Mouse (Mus musculus) midbrain, embryonic 11.5 days (tissue): Measurements from ENCODE around the gene Dhx8. TPM values are rescaled to one million over a fixed set of nuclear protein-coding genes. Genes with fewer than 3 reads are reported as not detected.
A peak's percentile ranks its signal among the peaks of the same experiment; 100 is the strongest.

Experiments
- ATAC-seq: fragments of 200-750 bp; cut with Nextera tagmentation; 2 replicates; pipeline ENCODE4 v1.8.0; 2017; ENCODE audit warnings: moderate TSS enrichment, moderate library complexity; ENCODE audit not compliant: low FRiP score
- DNase-seq: peaks from one replicate; pipeline ENCODE4 v3.0.0; 2015; ENCODE audit warnings: low spot score; ENCODE audit errors: missing footprints
- H3K27ac ChIP-seq: fragments of 300-500 bp; sonication (generic); 2 replicates; pipeline ENCODE4 v1.5.1; 2014; ENCODE audit warnings: low read depth, low read length
- H3K27me3 ChIP-seq: fragments of 300-500 bp; sonication (generic); 2 replicates; pipeline ENCODE4 v1.6.1; 2014; ENCODE audit warnings: mild to moderate bottlenecking, low read length, moderate library complexity, mixed read lengths; ENCODE audit not compliant: control insufficient read depth, insufficient read depth
- H3K36me3 ChIP-seq: fragments of 300-500 bp; sonication (generic); 2 replicates; pipeline ENCODE4 v1.6.1; 2014; ENCODE audit warnings: mild to moderate bottlenecking, low read length, moderate library complexity, mixed read lengths; ENCODE audit not compliant: control insufficient read depth, insufficient read depth
- H3K4me1 ChIP-seq: fragments of 300-500 bp; sonication (generic); 2 replicates; pipeline ENCODE4 v1.6.1; 2014; ENCODE audit warnings: low read length; ENCODE audit not compliant: control insufficient read depth, insufficient read depth
- H3K4me2 ChIP-seq: fragments of 300-500 bp; sonication (generic); 2 replicates; pipeline ENCODE4 v1.6.1; 2014; ENCODE audit warnings: mild to moderate bottlenecking, moderate library complexity
- H3K4me3 ChIP-seq: fragments of 300-500 bp; sonication (generic); 2 replicates; pipeline ENCODE4 v1.5.1; 2014; ENCODE audit warnings: low read depth, low read length
- H3K9ac ChIP-seq: fragments of 300-500 bp; sonication (generic); 2 replicates; pipeline ENCODE4 v1.6.1; 2014; ENCODE audit warnings: low read length
- H3K9me3 ChIP-seq: fragments of 300-500 bp; sonication (generic); 2 replicates; pipeline ENCODE4 v1.6.1; 2016; ENCODE audit warnings: low read length; ENCODE audit not compliant: control insufficient read depth
- WGBS: fragments of 180-500 bp; shearing (Covaris S2); extraction: QIAGEN DNeasy Blood & Tissue Kit; methylation state at CpG from one replicate; pipeline ENCODE4 v1.1.7; 2014; 5-methylcytosine and 5-hydroxymethylcytosine counted together
- polyA plus RNA-seq: library from polyadenylated mRNA; unstranded; fragments of >200 nt; fragmentation: Nextera tagmentation; extraction: Ambion mirVana; gene quantifications from 2 replicates; pipeline ENCODE4 v1.2.1, GENCODE M21; 2014

The Dhx8 gene
- 39.2 and 41.1 TPM in 2 replicates for polyA plus RNA-seq

DNA sequence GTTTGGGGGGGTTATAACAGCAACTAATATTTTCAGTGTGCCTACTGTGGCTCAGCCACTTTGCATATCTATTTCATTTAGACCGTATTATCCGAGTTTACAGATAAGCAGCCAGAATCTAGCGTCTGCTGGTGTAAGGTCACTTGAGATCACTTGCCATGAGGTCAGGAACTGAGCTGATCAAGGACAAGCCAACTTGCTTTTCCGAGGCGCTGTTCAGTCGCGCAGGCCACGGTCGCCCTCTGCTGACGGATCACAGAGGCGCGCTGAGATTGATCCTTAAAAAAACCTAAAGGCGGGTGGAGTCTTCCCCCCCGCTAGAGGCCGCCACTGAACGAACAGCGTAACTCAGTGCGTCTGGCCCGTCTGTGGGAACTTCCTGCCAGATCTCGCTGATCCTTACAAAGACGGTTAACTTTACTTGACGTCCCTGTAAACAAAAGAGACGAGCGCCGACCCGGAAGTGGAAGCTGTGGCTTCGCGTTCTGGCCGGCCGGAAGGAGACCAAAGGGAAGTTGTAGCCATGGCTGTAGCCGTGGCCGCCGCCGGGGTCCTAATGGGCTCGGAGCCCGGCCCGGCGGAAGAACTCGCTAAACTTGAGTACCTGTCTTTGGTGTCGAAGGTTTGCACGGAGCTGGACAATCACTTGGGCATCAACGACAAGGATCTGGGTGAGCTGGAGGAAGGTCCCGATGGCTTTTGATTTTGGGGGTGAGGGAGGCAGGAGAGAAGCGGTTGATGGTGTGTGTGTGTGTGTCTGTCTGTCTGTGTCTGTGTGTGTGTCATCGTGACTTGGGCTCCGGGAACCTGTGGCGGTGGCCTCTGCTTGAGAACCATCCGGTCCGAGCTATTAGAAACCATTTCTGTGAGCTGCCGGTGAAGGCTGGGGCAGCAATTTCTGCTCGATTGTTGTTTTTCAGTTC lies at the start of gene Dhx8:
Gene Dhx8 (plus strand): TSS at position 402 of the 923 bp plus-strand sequence.
- Histone ChIP-seq H3K4me1 (peaks cover 5% of the 10 kb centered on the region), H3K27ac (no peak within 1 kb of the TSS), H3K4me2 (peak within 1 kb of the TSS; percentile 62), H3K4me3 (peak within 1 kb of the TSS; percentile 49), H3K27me3 (no peaks in the 10 kb centered on the region), H3K9me3 (no peaks in the 10 kb centered on the region), H3K36me3 (peaks cover 5% of the 10 kb centered on the region), H3K9ac (peak within 1 kb of the TSS; percentile 66)
- WGBS: under 1% methylated on average over 51 of the region's 51 CpGs
- DNase-seq (peak; percentile 99), ATAC-seq (peak; percentile 97)

DNA sequence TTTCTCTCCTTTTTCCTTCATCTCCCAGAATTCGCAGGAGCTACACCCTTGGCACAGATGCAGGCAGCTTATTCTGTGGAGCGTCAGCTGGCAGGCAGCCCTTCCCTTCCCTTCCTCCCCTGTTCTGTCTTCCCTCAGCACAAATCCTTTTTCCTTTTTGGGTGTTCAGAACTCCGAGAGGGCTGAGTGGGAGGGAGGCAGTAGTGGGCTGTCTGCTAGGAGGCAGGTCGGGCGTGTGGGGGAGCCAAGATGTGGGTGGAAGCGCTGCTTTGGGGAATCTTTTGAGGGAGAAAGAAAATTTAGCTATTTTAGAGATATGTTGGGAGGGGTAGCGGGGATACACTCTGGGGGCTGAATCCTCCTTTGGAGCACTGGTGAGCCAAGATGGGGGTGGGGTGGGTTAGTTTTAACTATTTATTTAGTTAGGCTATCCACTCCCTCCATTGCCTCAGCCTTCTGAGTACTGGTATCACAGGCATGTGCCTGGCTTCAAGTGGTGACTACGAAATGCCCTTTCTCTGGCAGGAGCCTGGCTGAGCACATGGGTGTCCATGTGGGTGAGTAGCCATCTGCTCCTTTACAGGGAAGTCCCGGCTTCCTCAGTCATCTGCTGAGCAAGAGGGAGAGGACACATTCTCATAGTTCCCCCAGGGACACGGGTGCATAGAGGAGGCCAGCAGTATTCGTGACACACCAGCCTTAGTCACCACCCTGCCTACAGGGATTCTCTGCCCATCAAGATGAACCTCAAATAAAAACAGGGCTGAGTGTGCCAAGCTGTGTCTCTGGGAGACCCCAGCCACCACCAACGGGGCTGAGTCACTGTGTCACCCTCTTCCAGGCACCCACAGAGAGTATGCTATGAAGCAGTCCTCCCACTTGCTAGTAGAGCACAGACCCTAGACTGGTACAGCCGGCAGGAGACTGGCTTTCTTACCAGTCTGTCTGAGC lies 45.1 kb upstream of the Dhx8 start:
- Histone ChIP-seq H3K36me3 (no peaks in the 10 kb centered on the region), H3K9ac (no peak overlapping the region), H3K4me2 (no peak overlapping the region), H3K4me1 (0 out of 2 replicates have a peak, but pooled peaks cover 3% of the 10 kb centered on the region), H3K27me3 (no peaks in the 10 kb centered on the region), H3K27ac (no peak overlapping the region), H3K9me3 (no peaks in the 10 kb centered on the region), H3K4me3 (no peak overlapping the region)
- DNase-seq (no peak), ATAC-seq (no peak)
- 67% methylated on average over 13 of the region's 13 CpGs for WGBS

DNA sequence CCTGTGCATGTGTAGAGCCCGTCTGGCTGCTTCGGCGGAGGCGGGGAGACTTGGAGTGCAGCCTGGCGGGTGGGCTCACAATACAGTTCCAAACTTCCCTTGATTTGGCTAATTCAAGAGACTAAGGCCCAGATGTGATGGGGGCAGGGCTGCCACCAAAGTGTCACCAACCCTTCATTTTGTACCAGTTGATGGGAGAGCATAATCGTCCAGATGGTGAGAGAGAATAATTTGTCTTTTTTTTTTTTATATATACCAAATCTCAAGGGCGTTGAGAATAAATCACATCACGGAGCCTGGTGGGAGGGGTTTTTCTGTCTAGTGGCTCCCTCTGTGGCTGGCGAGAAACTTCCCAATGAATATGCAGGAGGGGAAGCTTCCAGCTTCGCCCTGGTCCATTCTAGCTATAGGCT lies 43.0 kb upstream of the Dhx8 start:
- no peaks in the 10 kb centered on the region for H3K9me3 ChIP-seq
- no peak overlapping the region for H3K4me3 ChIP-seq
- no peaks in the 10 kb centered on the region for H3K36me3 ChIP-seq
- H3K4me2 ChIP-seq: no peak overlapping the region
- DNase-seq (no peak), ATAC-seq (no peak)
- H3K27ac ChIP-seq: no peak overlapping the region
- no peak overlapping the region for H3K9ac ChIP-seq
- WGBS: 64% methylated on average over 10 of the region's 10 CpGs
- no peaks in the 10 kb centered on the region for H3K27me3 ChIP-seq
- 0 out of 2 replicates have a peak, but pooled peaks cover 3% of the 10 kb centered on the region for H3K4me1 ChIP-seq

DNA sequence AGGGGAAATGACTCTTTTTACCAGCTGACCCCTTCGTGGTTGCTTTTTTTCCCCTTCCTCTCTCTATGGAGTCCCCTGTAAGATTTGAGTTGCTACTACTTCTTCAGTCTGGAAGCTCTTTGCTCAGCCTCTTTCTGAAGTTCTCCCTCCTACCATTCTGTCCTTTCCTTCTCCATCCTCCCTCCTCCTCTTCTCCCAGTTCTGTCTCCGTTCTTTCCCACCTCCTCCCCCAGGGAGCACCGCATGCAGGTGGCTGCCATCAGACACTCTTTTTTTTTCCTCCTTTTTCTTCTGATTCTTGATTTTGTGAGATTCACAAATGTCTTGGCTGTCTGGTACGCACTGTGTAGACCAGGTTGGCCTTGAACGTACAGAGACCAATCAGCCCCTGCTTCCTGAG lies 42.4 kb upstream of the Dhx8 start:
- peaks cover 4% of the 10 kb centered on the region; the same call in 1 of the 2 replicates for H3K4me1 ChIP-seq
- DNase-seq (no peak), ATAC-seq (no peak)
- no peak overlapping the region for H3K9ac ChIP-seq
- H3K36me3 ChIP-seq: no peaks in the 10 kb centered on the region
- H3K9me3 ChIP-seq: no peaks in the 10 kb centered on the region
- no peak overlapping the region for H3K27ac ChIP-seq
- H3K4me3 ChIP-seq: no peak overlapping the region
- H3K27me3 ChIP-seq: no peaks in the 10 kb centered on the region
- 68% methylated on average over 5 of the region's 5 CpGs for WGBS
- no peak overlapping the region for H3K4me2 ChIP-seq

GRCm38 (mm10) chr11:101695906-101696661 lies 36.6 kb upstream of the Dhx8 start:
- peak overlapping the region; percentile 10; the same call in 1 of the 2 replicates for H3K4me3 ChIP-seq
- ATAC-seq (peak; percentile 85), DNase-seq (peak; percentile 96)
- no peaks in the 10 kb centered on the region for H3K9me3 ChIP-seq
- no peaks in the 10 kb centered on the region for H3K27me3 ChIP-seq
- peak overlapping the region; percentile 37 for H3K4me2 ChIP-seq
- H3K9ac ChIP-seq: peak overlapping the region; percentile 39
- H3K27ac ChIP-seq: peak overlapping the region; percentile 71
- WGBS: 1% methylated on average over 20 of the region's 20 CpGs
- no peaks in the 10 kb centered on the region for H3K36me3 ChIP-seq
- H3K4me1 ChIP-seq: peaks cover 15% of the 10 kb centered on the region

DNA sequence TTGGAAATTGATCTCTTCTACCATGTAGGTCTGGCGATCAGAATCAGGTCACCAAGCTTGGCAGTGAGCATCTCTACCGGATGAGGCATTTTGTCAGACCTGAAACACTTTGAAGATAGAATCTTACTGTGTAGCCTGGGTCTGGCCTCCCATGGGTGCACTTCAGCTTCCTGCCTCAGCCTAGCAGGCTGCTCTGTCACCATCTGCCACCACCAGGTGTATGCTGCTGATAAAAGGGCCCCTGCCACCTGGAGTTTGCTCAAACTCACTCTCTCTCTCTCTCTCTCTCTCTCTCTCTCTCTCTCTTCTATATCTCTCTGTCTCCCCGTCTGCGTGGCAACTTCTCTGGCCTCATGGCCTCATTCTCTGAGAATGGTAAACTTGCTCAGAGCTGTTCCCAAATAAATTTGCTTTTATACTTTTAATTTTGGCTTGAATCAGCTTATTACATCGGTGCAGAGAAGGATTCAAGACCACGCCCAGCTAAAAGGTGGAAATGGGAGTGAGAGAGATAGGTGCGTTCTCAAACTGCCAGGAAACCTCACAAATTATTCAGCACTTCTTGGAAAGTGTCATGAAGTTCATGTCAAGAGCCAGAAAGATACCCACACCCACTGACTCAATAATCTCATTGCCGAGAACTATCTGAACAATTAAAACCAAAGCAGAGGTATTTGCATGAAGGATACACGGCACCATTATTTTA lies 35.4 kb upstream of the Dhx8 start:
- H3K9ac ChIP-seq: peak overlapping the region; percentile 39; the same call in 1 of the 2 replicates
- H3K4me1 ChIP-seq: peaks cover 15% of the 10 kb centered on the region
- WGBS: 91% methylated on average over 9 of the region's 9 CpGs
- H3K9me3 ChIP-seq: no peaks in the 10 kb centered on the region
- DNase-seq (no peak), ATAC-seq (no peak)
- H3K36me3 ChIP-seq: no peaks in the 10 kb centered on the region
- H3K27me3 ChIP-seq: no peaks in the 10 kb centered on the region
- H3K27ac ChIP-seq: peak overlapping the region; percentile 71
- no peak overlapping the region for H3K4me3 ChIP-seq
- H3K4me2 ChIP-seq: no peak overlapping the region

DNA sequence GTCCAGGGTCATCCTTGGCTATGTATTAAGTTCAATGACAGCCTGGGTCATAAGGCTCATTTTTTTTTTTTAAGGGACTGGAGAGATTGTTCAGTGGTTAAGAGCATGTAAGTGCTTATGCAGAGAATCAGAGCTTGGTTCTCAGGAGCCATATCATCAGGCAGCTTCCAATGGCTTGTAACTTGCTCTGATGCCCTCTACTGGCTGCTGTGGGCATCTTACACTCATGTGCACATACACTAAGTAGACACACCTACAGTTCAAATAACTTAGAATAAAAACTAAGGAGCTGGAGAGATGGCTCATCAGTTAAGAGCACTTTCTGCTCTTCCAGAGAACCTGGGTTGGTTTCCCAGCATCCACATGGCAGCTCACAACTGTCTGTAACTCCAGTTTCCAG lies 34.6 kb upstream of the Dhx8 start:
- Histone ChIP-seq H3K9ac (no peak overlapping the region), H3K4me2 (no peak overlapping the region), H3K36me3 (no peaks in the 10 kb centered on the region), H3K4me1 (peaks cover 15% of the 10 kb centered on the region), H3K4me3 (no peak overlapping the region), H3K27ac (no peak overlapping the region), H3K9me3 (no peaks in the 10 kb centered on the region), H3K27me3 (no peaks in the 10 kb centered on the region)
- ATAC-seq: no peak
- no peak for DNase-seq

DNA sequence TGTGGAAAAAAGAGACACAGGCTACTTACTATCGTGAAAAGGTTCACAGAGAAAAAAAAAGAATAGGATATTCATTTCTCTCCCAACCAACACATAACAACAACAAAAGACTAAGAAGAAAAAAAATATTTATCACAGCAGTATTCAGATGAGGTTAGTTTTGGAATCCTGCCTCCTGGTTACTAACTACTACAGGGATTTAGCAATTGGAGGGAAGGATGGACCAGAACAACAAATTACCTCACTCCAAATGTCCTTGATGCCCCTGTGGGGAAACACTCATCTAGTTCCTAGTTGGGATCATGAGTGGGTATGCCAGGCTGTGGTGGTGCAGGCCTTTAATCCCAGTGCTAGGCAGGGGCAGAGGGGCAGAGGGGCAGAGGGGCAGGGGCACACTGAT lies 33.2 kb upstream of the Dhx8 start:
- Histone ChIP-seq H3K36me3 (no peaks in the 10 kb centered on the region), H3K27ac (no peak overlapping the region), H3K4me1 (peaks cover 15% of the 10 kb centered on the region), H3K4me2 (no peak overlapping the region), H3K4me3 (no peak overlapping the region), H3K9me3 (no peaks in the 10 kb centered on the region), H3K27me3 (no peaks in the 10 kb centered on the region), H3K9ac (no peak overlapping the region)
- ATAC-seq (no peak), DNase-seq (no peak)
- 100% methylated on average over 1 of the region's 1 CpGs for WGBS
